Mouse (Mus musculus): ENCODE measurements around the gene Ndufa13. TPM values are rescaled to one million over a fixed set of nuclear protein-coding genes. Genes with fewer than 3 reads are reported as not detected.
A peak's percentile ranks its signal among the peaks of the same experiment; 100 is the strongest.

Ndufa13 gene
- total RNA-seq, 2 experiments from 2014 or later = 154 to 157 TPM

GRCm38 (mm10) chr8:69923986-69924385, 21.6 kb upstream of the Ndufa13 start:
- no peak for DNase-seq (ENCODE audit: low spot score in 2 of 2)
- H3K27ac ChIP-seq = no peak overlapping the region
- no peak for TF ChIP-seq CTCF (conservative IDR thresholded peaks at IDR 0.05)
- no peak overlapping the region for H3K4me3 ChIP-seq

- TF ChIP-seq CTCF (conservative IDR thresholded peaks at IDR 0.05) = no peak
- Histone ChIP-seq H3K4me3 (no peak overlapping the region), H3K27ac (peak overlapping the region; percentile 72; the same call in 1 of the 2 replicates)
- no peak for DNase-seq (ENCODE audit: low spot score in 2 of 2)
These were observed 18.8 kb upstream of the Ndufa13 start for GRCm38 (mm10) chr8:69921141-69921540.

GRCm38 (mm10) chr8:69919876-69920662, 17.7 kb upstream of the Ndufa13 start:
- Histone ChIP-seq H3K27ac (peak overlapping the region; percentile 72), H3K4me3 (no peak overlapping the region)
- DNase-seq (ENCODE audit: low spot score in 2 of 2) = peak in 1 of 2 experiments; percentile 41
- no peak for TF ChIP-seq CTCF (conservative IDR thresholded peaks at IDR 0.05)

GRCm38 (mm10) chr8:69919010-69919409, 16.7 kb upstream of the Ndufa13 start:
- DNase-seq (ENCODE audit: low spot score in 2 of 2) = peak; percentile 79 to 87
- peak; percentile 95 for TF ChIP-seq CTCF (conservative IDR thresholded peaks at IDR 0.05)
- 0 out of 2 replicates have a peak overlapping the region, but pooled peaks have one; percentile 12 for H3K27ac ChIP-seq
- no peak overlapping the region for H3K4me3 ChIP-seq

GRCm38 (mm10) chr8:69918506-69918905, 16.1 kb upstream of the Ndufa13 start:
- H3K27ac ChIP-seq = no peak overlapping the region
- no peak for TF ChIP-seq CTCF (conservative IDR thresholded peaks at IDR 0.05)
- no peak overlapping the region for H3K4me3 ChIP-seq
- DNase-seq (ENCODE audit: low spot score in 2 of 2) = no peak

- Histone ChIP-seq H3K27ac (peak overlapping the region; percentile 51; the same call in 1 of the 2 replicates), H3K4me3 (no peak overlapping the region)
- TF ChIP-seq CTCF (conservative IDR thresholded peaks at IDR 0.05) = peak; percentile 75
- peak in 1 of 2 experiments; percentile 40 for DNase-seq (ENCODE audit: low spot score in 2 of 2)
These were observed 13.4 kb upstream of the Ndufa13 start for GRCm38 (mm10) chr8:69915748-69916147.

- no peak for DNase-seq (ENCODE audit: low spot score in 2 of 2)
- Histone ChIP-seq H3K4me3 (no peak overlapping the region), H3K27ac (no peak overlapping the region)
- no peak for TF ChIP-seq CTCF (conservative IDR thresholded peaks at IDR 0.05)
These were observed 12.2 kb upstream of the Ndufa13 start for GRCm38 (mm10) chr8:69914526-69914925.

GRCm38 (mm10) chr8:69912478-69913074, 10.2 kb upstream of the Ndufa13 start:
- no peak for DNase-seq (ENCODE audit: low spot score in 2 of 2)
- Histone ChIP-seq H3K4me3 (no peak overlapping the region), H3K27ac (0 out of 2 replicates have a peak overlapping the region, but pooled peaks have one; percentile 12)
- TF ChIP-seq CTCF (conservative IDR thresholded peaks at IDR 0.05) = peak; percentile 47

- TF ChIP-seq CTCF (conservative IDR thresholded peaks at IDR 0.05) = no peak
- Histone ChIP-seq H3K4me3 (no peak overlapping the region), H3K27ac (no peak overlapping the region)
- no peak for DNase-seq (ENCODE audit: low spot score in 2 of 2)
These were observed 9.6 kb upstream of the Ndufa13 start for GRCm38 (mm10) chr8:69911917-69912316.

GRCm38 (mm10) chr8:69907106-69907505, 4.7 kb upstream of the Ndufa13 start:
- no peak for DNase-seq (ENCODE audit: low spot score in 2 of 2)
- H3K4me3 ChIP-seq = no peak overlapping the region
- no peak overlapping the region for H3K27ac ChIP-seq
- no peak for TF ChIP-seq CTCF (conservative IDR thresholded peaks at IDR 0.05)

GRCm38 (mm10) chr8:69906260-69906659, 3.9 kb upstream of the Ndufa13 start:
- no peak for TF ChIP-seq CTCF (conservative IDR thresholded peaks at IDR 0.05)
- DNase-seq (ENCODE audit: low spot score in 2 of 2) = no peak
- Histone ChIP-seq H3K27ac (no peak overlapping the region), H3K4me3 (no peak overlapping the region)

- peak overlapping the region; percentile 89 for H3K27ac ChIP-seq
- no peak for TF ChIP-seq CTCF (conservative IDR thresholded peaks at IDR 0.05)
- H3K4me3 ChIP-seq = no peak overlapping the region
- DNase-seq (ENCODE audit: low spot score in 2 of 2) = no peak
These were observed 1.7 kb upstream of the Ndufa13 start for GRCm38 (mm10) chr8:69904096-69904495.

- Histone ChIP-seq H3K27ac (peak overlapping the region; percentile 98), H3K4me3 (peak overlapping the region; percentile 95)
- peak; percentile 99 to 100 for DNase-seq (ENCODE audit: low spot score in 2 of 2)
- no peak for TF ChIP-seq CTCF (conservative IDR thresholded peaks at IDR 0.05)
These were observed 745 bp upstream of the Ndufa13 start for GRCm38 (mm10) chr8:69903063-69903542.

Data from layer of hippocampus, adult 2 months (tissue).